Mouse (Mus musculus): ENCODE results near the gene Hoxd4. TPM values are rescaled to one million over a fixed set of nuclear protein-coding genes. Genes with fewer than 3 reads are reported as not detected.

Hoxd4 gene
- polyA plus RNA-seq, 1 experiment from 2014 or later, result 1.9 TPM

DNA sequence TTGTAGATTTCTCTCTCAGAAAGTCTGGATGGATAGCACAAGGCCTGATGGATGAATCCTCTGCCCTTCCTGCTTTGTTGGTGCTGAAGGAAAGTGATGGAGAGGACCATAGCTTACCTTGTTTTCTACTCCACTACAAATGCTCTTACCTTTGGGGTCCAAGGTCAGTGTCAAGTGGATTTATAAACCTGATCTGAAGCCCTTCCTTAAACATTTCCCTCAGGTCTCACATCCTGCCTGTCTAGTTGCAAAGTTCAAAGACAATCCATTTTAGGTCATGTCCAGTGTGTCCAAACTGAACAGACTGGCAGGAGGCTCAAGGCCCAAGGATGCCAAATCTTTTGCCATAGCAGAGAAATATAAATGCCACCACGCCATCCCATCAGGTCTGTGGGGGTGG lies 40.1 kb downstream of the Hoxd4 start:
- Histone ChIP-seq H3K9ac (ENCODE audit: low read length) (no peak overlapping the region), H3K4me1 (ENCODE audit: control insufficient read depth, insufficient read depth, low read length) (peaks cover 18% of the 10 kb centered on the region), H3K4me3 (ENCODE audit: low read depth, low read length) (no peak overlapping the region), H3K36me3 (ENCODE audit: control insufficient read depth, insufficient read depth, low read length) (no peaks in the 10 kb centered on the region), H3K9me3 (ENCODE audit: control insufficient read depth, low read length) (no peaks in the 10 kb centered on the region), H3K27ac (replicated peaks; ENCODE audit: low read depth, low read length) (no peak overlapping the region), H3K27me3 (ENCODE audit: control insufficient read depth, insufficient read depth, low read length) (peaks cover 46% of the 10 kb centered on the region), H3K4me2 (ENCODE audit: low read depth, severe bottlenecking) (no peak overlapping the region)
- DNase-seq (ENCODE audit: low spot score) (no peak), ATAC-seq (ENCODE audit: insufficient number of reproducible peaks, low FRiP score, low TSS enrichment, low read depth) (no peak)
- WGBS, result 100% methylated on average over 1 of the region's 1 CpGs

- peak overlapping the region; percentile 35 for H3K4me3 ChIP-seq (ENCODE audit: low read depth, low read length)
- peak; percentile 71 for DNase-seq (ENCODE audit: low spot score)
- H3K4me1 ChIP-seq (ENCODE audit: control insufficient read depth, insufficient read depth, low read length), result peaks cover 16% of the 10 kb centered on the region; the same call in 1 of the 2 replicates
- H3K27me3 ChIP-seq (ENCODE audit: control insufficient read depth, insufficient read depth, low read length), result peaks cover 38% of the 10 kb centered on the region
- H3K36me3 ChIP-seq (ENCODE audit: control insufficient read depth, insufficient read depth, low read length), result no peaks in the 10 kb centered on the region
- H3K9ac ChIP-seq (ENCODE audit: low read length), result peak overlapping the region; percentile 74
- no peak overlapping the region for H3K27ac ChIP-seq (replicated peaks; ENCODE audit: low read depth, low read length)
- peak; percentile 67; the same call in 1 of the 2 replicates for ATAC-seq (ENCODE audit: insufficient number of reproducible peaks, low FRiP score, low TSS enrichment, low read depth)
- H3K4me2 ChIP-seq (ENCODE audit: low read depth, severe bottlenecking), result peak overlapping the region; percentile 75
- H3K9me3 ChIP-seq (ENCODE audit: control insufficient read depth, low read length), result no peaks in the 10 kb centered on the region
- WGBS, result 2% methylated on average over 45 of the region's 45 CpGs
These were observed 40.9 kb downstream of the Hoxd4 start for GRCm38 (mm10) chr2:74752431-74753174.

- DNase-seq (ENCODE audit: low spot score) (no peak), ATAC-seq (ENCODE audit: insufficient number of reproducible peaks, low FRiP score, low TSS enrichment, low read depth) (peak; percentile 64)
- peak overlapping the region; percentile 35 for H3K4me3 ChIP-seq (ENCODE audit: low read depth, low read length)
- WGBS, result under 1% methylated on average over 25 of the region's 25 CpGs
- H3K9me3 ChIP-seq (ENCODE audit: control insufficient read depth, low read length), result no peaks in the 10 kb centered on the region
- H3K36me3 ChIP-seq (ENCODE audit: control insufficient read depth, insufficient read depth, low read length), result no peaks in the 10 kb centered on the region
- peaks cover 36% of the 10 kb centered on the region for H3K27me3 ChIP-seq (ENCODE audit: control insufficient read depth, insufficient read depth, low read length)
- H3K4me1 ChIP-seq (ENCODE audit: control insufficient read depth, insufficient read depth, low read length), result peaks cover 16% of the 10 kb centered on the region; the same call in 1 of the 2 replicates
- peak overlapping the region; percentile 74 for H3K9ac ChIP-seq (ENCODE audit: low read length)
- H3K27ac ChIP-seq (replicated peaks; ENCODE audit: low read depth, low read length), result no peak overlapping the region
- H3K4me2 ChIP-seq (ENCODE audit: low read depth, severe bottlenecking), result peak overlapping the region; percentile 75
These were observed 41.4 kb downstream of the Hoxd4 start for GRCm38 (mm10) chr2:74753175-74753523.

GRCm38 (mm10) chr2:74753711-74754110 lies 42.0 kb downstream of the Hoxd4 start:
- no peak for ATAC-seq (ENCODE audit: insufficient number of reproducible peaks, low FRiP score, low TSS enrichment, low read depth)
- Histone ChIP-seq H3K4me1 (ENCODE audit: control insufficient read depth, insufficient read depth, low read length) (peaks cover 16% of the 10 kb centered on the region; the same call in 1 of the 2 replicates), H3K27ac (replicated peaks; ENCODE audit: low read depth, low read length) (no peak overlapping the region), H3K4me3 (ENCODE audit: low read depth, low read length) (no peak overlapping the region), H3K9ac (ENCODE audit: low read length) (no peak overlapping the region), H3K27me3 (ENCODE audit: control insufficient read depth, insufficient read depth, low read length) (peaks cover 32% of the 10 kb centered on the region), H3K9me3 (ENCODE audit: control insufficient read depth, low read length) (no peaks in the 10 kb centered on the region), H3K4me2 (ENCODE audit: low read depth, severe bottlenecking) (no peak overlapping the region), H3K36me3 (ENCODE audit: control insufficient read depth, insufficient read depth, low read length) (no peaks in the 10 kb centered on the region)
- no peak for DNase-seq (ENCODE audit: low spot score)
- WGBS, result 27% methylated on average over 5 of the region's 5 CpGs

GRCm38 (mm10) chr2:74760146-74760545 lies 48.4 kb downstream of the Hoxd4 start:
- DNase-seq (ENCODE audit: low spot score) (no peak), ATAC-seq (ENCODE audit: insufficient number of reproducible peaks, low FRiP score, low TSS enrichment, low read depth) (no peak)
- Histone ChIP-seq H3K9ac (ENCODE audit: low read length) (no peak overlapping the region), H3K27ac (replicated peaks; ENCODE audit: low read depth, low read length) (no peak overlapping the region), H3K36me3 (ENCODE audit: control insufficient read depth, insufficient read depth, low read length) (no peaks in the 10 kb centered on the region), H3K4me2 (ENCODE audit: low read depth, severe bottlenecking) (no peak overlapping the region), H3K27me3 (ENCODE audit: control insufficient read depth, insufficient read depth, low read length) (peaks cover 33% of the 10 kb centered on the region), H3K9me3 (ENCODE audit: control insufficient read depth, low read length) (no peaks in the 10 kb centered on the region), H3K4me1 (ENCODE audit: control insufficient read depth, insufficient read depth, low read length) (peaks cover 20% of the 10 kb centered on the region), H3K4me3 (ENCODE audit: low read depth, low read length) (no peak overlapping the region)
- 0% methylated on average over 1 of the region's 1 CpGs for WGBS

DNA sequence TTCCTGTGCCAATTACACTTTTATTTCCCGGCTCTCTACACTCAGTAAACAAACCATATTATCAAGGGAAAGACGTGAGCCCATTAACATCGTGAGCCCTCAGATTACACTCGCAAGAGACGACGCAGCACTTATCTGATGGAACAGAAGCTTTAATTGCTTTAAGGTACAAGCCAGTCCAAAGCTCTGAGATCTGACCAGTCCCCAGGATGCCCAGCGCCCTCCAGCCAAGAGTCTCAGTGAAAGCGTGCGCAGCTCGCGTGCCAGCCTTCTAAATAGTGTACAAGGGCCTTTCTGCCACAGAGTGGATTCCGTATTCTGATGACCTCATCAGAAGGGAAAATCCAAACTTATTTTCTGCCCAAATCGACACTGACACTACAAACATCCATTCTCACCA lies 50.2 kb downstream of the Hoxd4 start:
- no peak overlapping the region for H3K27ac ChIP-seq (replicated peaks; ENCODE audit: low read depth, low read length)
- H3K9ac ChIP-seq (ENCODE audit: low read length), result no peak overlapping the region
- peak overlapping the region; percentile 51 for H3K4me3 ChIP-seq (ENCODE audit: low read depth, low read length)
- ATAC-seq (ENCODE audit: insufficient number of reproducible peaks, low FRiP score, low TSS enrichment, low read depth), result no peak
- DNase-seq (ENCODE audit: low spot score), result no peak
- H3K36me3 ChIP-seq (ENCODE audit: control insufficient read depth, insufficient read depth, low read length), result no peaks in the 10 kb centered on the region
- peak overlapping the region; percentile 95 for H3K4me2 ChIP-seq (ENCODE audit: low read depth, severe bottlenecking)
- peaks cover 20% of the 10 kb centered on the region for H3K4me1 ChIP-seq (ENCODE audit: control insufficient read depth, insufficient read depth, low read length)
- WGBS, result 2% methylated on average over 13 of the region's 13 CpGs
- H3K9me3 ChIP-seq (ENCODE audit: control insufficient read depth, low read length), result no peaks in the 10 kb centered on the region
- peaks cover 33% of the 10 kb centered on the region for H3K27me3 ChIP-seq (ENCODE audit: control insufficient read depth, insufficient read depth, low read length)

- ATAC-seq (ENCODE audit: insufficient number of reproducible peaks, low FRiP score, low TSS enrichment, low read depth), result peak; percentile 70
- DNase-seq (ENCODE audit: low spot score), result peak; percentile 83
- no peak within 1 kb of the TSS for H3K27ac ChIP-seq (replicated peaks; ENCODE audit: low read depth, low read length)
- peaks cover 20% of the 10 kb centered on the region for H3K4me1 ChIP-seq (ENCODE audit: control insufficient read depth, insufficient read depth, low read length)
- H3K9me3 ChIP-seq (ENCODE audit: control insufficient read depth, low read length), result no peaks in the 10 kb centered on the region
- WGBS, result under 1% methylated on average over 61 of the region's 61 CpGs
- H3K36me3 ChIP-seq (ENCODE audit: control insufficient read depth, insufficient read depth, low read length), result no peaks in the 10 kb centered on the region
- peak within 1 kb of the TSS; percentile 95 for H3K4me2 ChIP-seq (ENCODE audit: low read depth, severe bottlenecking)
- peak within 1 kb of the TSS; percentile 51 for H3K4me3 ChIP-seq (ENCODE audit: low read depth, low read length)
- H3K27me3 ChIP-seq (ENCODE audit: control insufficient read depth, insufficient read depth, low read length), result peaks cover 33% of the 10 kb centered on the region
- peak within 1 kb of the TSS; percentile 27; the same call in 1 of the 2 replicates for H3K9ac ChIP-seq (ENCODE audit: low read length)
These were observed 51.0 kb downstream of the Hoxd4 start, which contains the start of gene Hoxd1 for GRCm38 (mm10) chr2:74762522-74763244. Hoxd1 (plus strand) TSS chr2:74762980.

DNA sequence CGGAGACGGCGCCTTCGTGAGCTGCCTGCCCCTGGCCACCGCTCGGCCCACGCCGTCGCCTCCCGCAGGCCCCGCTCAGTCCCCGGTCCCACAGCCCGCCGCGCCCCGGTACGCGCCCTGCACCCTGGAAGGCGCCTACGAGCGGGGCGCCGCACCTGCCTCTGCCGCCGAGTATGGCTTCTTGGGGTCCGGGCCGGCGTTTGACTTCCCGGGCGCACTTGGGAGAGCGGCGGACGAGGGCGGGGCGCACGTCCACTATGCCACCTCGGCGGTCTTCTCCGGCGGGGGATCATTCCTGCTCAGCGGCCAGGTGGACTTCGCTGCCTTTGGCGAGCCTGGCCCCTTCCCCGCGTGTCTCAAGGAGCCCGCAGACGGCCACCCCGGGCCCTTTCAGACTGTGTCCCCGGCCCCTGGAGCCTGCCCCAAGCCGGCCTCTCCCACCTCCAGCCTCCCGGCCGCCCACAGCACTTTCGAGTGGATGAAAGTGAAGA lies 51.6 kb downstream of the Hoxd4 start:
- H3K4me3 ChIP-seq (ENCODE audit: low read depth, low read length), result peak overlapping the region; percentile 51
- no peaks in the 10 kb centered on the region for H3K9me3 ChIP-seq (ENCODE audit: control insufficient read depth, low read length)
- peaks cover 33% of the 10 kb centered on the region for H3K27me3 ChIP-seq (ENCODE audit: control insufficient read depth, insufficient read depth, low read length)
- H3K4me2 ChIP-seq (ENCODE audit: low read depth, severe bottlenecking), result peak overlapping the region; percentile 95
- DNase-seq (ENCODE audit: low spot score), result peak; percentile 50
- H3K4me1 ChIP-seq (ENCODE audit: control insufficient read depth, insufficient read depth, low read length), result peaks cover 20% of the 10 kb centered on the region
- no peak; the same call in 1 of the 2 replicates for ATAC-seq (ENCODE audit: insufficient number of reproducible peaks, low FRiP score, low TSS enrichment, low read depth)
- WGBS, result under 1% methylated on average over 38 of the region's 53 CpGs
- no peak overlapping the region for H3K27ac ChIP-seq (replicated peaks; ENCODE audit: low read depth, low read length)
- no peaks in the 10 kb centered on the region for H3K36me3 ChIP-seq (ENCODE audit: control insufficient read depth, insufficient read depth, low read length)
- H3K9ac ChIP-seq (ENCODE audit: low read length), result peak overlapping the region; percentile 27; the same call in 1 of the 2 replicates

All from limb, embryonic 11.5 days (tissue).